Comparison of ENCODE assay signal across 14 mouse cellular contexts in genomic region chr8:110911576-110912570, GRCm38 (mm10). TPM values are rescaled to one million over a fixed set of nuclear protein-coding genes. Genes with fewer than 3 reads are reported as not detected.
DNase-seq lines count a peak whose midpoint lies in the region; ATAC-seq and TF ChIP-seq lines count a peak whose summit lies in the region.
"Had no signal": no experiment of that assay in that cellular context is flagged by ENCODE, and none has a peak within 500 bp of the region (broad histone marks: within the 10 kb centered on the region; RNA-seq: fewer than 3 reads in every experiment).

No protein-coding gene starts in this region.

- ATAC-seq in hematopoietic stem cell, adult 5-6 weeks (replicated peaks in 1 of 2; ENCODE audit: insufficient read depth in 1 of 2, low FRiP score in 2 of 2, low TSS enrichment in 1 of 2, low read depth in 1 of 2, poor library complexity in 2 of 2, severe bottlenecking in 2 of 2) = peak; percentile 99
- ATAC-seq in monocyte, adult 5-6 weeks (replicated peaks; ENCODE audit: insufficient number of reproducible peaks, low FRiP score, low TSS enrichment, poor library complexity, severe bottlenecking) = peak; percentile 93
- ATAC-seq in hindbrain, postnatal 0 days = no peak
- ATAC-seq: hindbrain, embryonic 16.5 days had no signal

- no peaks in the 10 kb centered on the region for H3K36me3 ChIP-seq in hindbrain, postnatal 0 days (ENCODE audit: insufficient read depth, low read length)
- H3K36me3 ChIP-seq: limb, embryonic 13.5 days; stomach, embryonic 15.5 days had no signal

- peak; percentile 25 for TF ChIP-seq CTCF in left cerebral cortex, adult 2 months (IDR thresholded peaks at IDR 0.05)
- TF ChIP-seq CTCF in hindbrain, postnatal 0 days (IDR thresholded peaks at IDR 0.05; ENCODE audit: low read depth) = no peak

- no peaks in the 10 kb centered on the region for H3K4me1 ChIP-seq in hindbrain, postnatal 0 days (ENCODE audit: insufficient read depth, low read length)
- H3K4me1 ChIP-seq: limb, embryonic 13.5 days; stomach, embryonic 15.5 days had no signal

- 89% methylated on average over 15 of the region's 15 CpGs for WGBS in hindbrain, postnatal 0 days

- H3K27ac ChIP-seq in left cerebral cortex, adult 2 months = no peak overlapping the region
- H3K27ac ChIP-seq in hindbrain, postnatal 0 days = no peak overlapping the region
- H3K27ac ChIP-seq: limb, embryonic 13.5 days; stomach, embryonic 15.5 days had no signal

- intact Hi-C loops in left cerebral cortex, adult 2 months (cut with DNase I) = loop anchor here (5.0 kb wide), 1 partner anchor 60 kb away; no protein-coding TSS in a partner anchor

- no peak overlapping the region for H3K4me2 ChIP-seq in hindbrain, postnatal 0 days (ENCODE audit: low read depth, low read length)
- H3K4me2 ChIP-seq: limb, embryonic 13.5 days; stomach, embryonic 15.5 days had no signal

- no peak for DNase-seq in left cerebral cortex, adult 2 months (ENCODE audit: extremely low spot score in 1 of 2, low spot score in 2 of 2)
- no peak for DNase-seq in left cerebral cortex, adult 9 months (ENCODE audit: low spot score in 2 of 2)
- peak; percentile 95 for DNase-seq in MEL-GATA-1-ER (ENCODE audit: extremely low read depth, low read depth)
- DNase-seq in thymus, postnatal 25 days = no peak
- no peak for DNase-seq in cerebellum, postnatal 4 days (ENCODE audit: low spot score in 2 of 2)
- DNase-seq in hindbrain, postnatal 0 days (ENCODE audit: low spot score) = no peak
- DNase-seq: cerebellum, postnatal 14 days; lung, postnatal 4 days; right cerebral cortex, adult 18-20 months had no signal

- H3K9me3 ChIP-seq in hindbrain, postnatal 0 days (ENCODE audit: low read length) = no peaks in the 10 kb centered on the region
- H3K9me3 ChIP-seq: limb, embryonic 13.5 days; stomach, embryonic 15.5 days had no signal

- no peak overlapping the region for H3K4me3 ChIP-seq in left cerebral cortex, adult 2 months
- H3K4me3 ChIP-seq in hindbrain, postnatal 0 days (ENCODE audit: low read length) = no peak overlapping the region
- H3K4me3 ChIP-seq: limb, embryonic 13.5 days; stomach, embryonic 15.5 days had no signal

- no peaks in the 10 kb centered on the region for H3K27me3 ChIP-seq in hindbrain, postnatal 0 days (ENCODE audit: insufficient read depth, low read length)
- H3K27me3 ChIP-seq: limb, embryonic 13.5 days; stomach, embryonic 15.5 days had no signal

- no peak overlapping the region for H3K9ac ChIP-seq in hindbrain, postnatal 0 days (replicated peaks; ENCODE audit: low read length)
- H3K9ac ChIP-seq: limb, embryonic 13.5 days; stomach, embryonic 15.5 days had no signal

RNA-seq across cellular contexts. Expression of gene St3gal2, which starts 7.8 kb away (rescaled TPM):
- total RNA-seq in left cerebral cortex, adult 2 months (2021) = 10 to 100 TPM; 88.4 to 97.4 TPM
- 7.1 and 12.3 TPM in 2 replicates for total RNA-seq in hematopoietic stem cell, adult 5-6 weeks (2017)
- 3.6 to 10.5 TPM (median 5.7 TPM) in 3 replicates for total RNA-seq in monocyte, adult 5-6 weeks (2017)
- 32.2 and 39.6 TPM in 2 replicates for total RNA-seq in hindbrain, postnatal 0 days (2014; rRNA removed)
- 19.9 and 20.2 TPM in 2 replicates for polyA plus RNA-seq in hindbrain, postnatal 0 days (2015; fragmentation: Nextera tagmentation; extraction: Ambion mirVana)

RNA-seq across cellular contexts. Expression of gene Fuk, which starts 9.6 kb away (rescaled TPM):
- total RNA-seq in left cerebral cortex, adult 2 months (2021) = 10 to 100 TPM; 20.7 to 21.0 TPM
- 3.3 and 5.6 TPM in 2 replicates for total RNA-seq in hematopoietic stem cell, adult 5-6 weeks (2017)
- 2.9 to 7.2 TPM (median 2.9 TPM) in 3 replicates for total RNA-seq in monocyte, adult 5-6 weeks (2017)
- total RNA-seq in hindbrain, postnatal 0 days (2014; rRNA removed) = 11.0 and 17.9 TPM in 2 replicates
- 5.3 and 5.8 TPM in 2 replicates for polyA plus RNA-seq in hindbrain, postnatal 0 days (2015; fragmentation: Nextera tagmentation; extraction: Ambion mirVana)
